Mouse (Mus musculus) skeletal muscle tissue, postnatal 0 days (tissue): Measurements from ENCODE around the gene Btbd3. TPM values are rescaled to one million over a fixed set of nuclear protein-coding genes. Genes with fewer than 3 reads are reported as not detected.

Experiments
- polyA plus RNA-seq: library from polyadenylated mRNA; unstranded; fragments of >200 nt; fragmentation: Nextera tagmentation; extraction: Ambion mirVana; gene quantifications from 2 replicates; pipeline ENCODE4 v1.2.1, GENCODE M21; 2015

Gene Btbd3
- 11.5 and 12.1 TPM in 2 replicates for polyA plus RNA-seq

DNA sequence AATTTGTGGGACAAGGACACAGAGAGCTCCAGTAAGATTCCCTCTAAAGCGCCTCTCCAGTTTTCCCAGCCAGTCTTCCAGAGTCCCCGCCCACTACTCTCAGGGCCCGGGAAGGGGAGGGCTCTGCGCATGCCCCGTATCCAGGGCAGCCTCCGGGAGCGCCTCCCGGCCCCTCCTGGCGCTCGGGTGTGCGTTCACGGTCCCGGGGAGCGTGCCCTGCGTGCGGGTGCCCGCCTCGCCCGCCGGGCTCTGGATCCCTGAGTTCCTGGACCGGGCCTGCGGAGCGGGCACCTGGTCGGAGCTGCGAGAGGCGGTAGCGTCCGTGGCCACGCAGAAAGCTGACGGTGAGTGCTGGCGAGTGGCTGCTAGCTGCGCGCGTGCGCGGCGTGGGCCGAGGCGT is at the start of gene Btbd3:
Gene Btbd3, plus strand, starts transcription at position 155 of the 400 bp plus-strand sequence.

